Mouse (Mus musculus) right cerebral cortex, postnatal 25 days (tissue): ENCODE measurements around the gene Man2a1.
"Not testable (repeated sequence)": the region's sequence is repeated elsewhere in the genome, so short reads cannot be mapped to it uniquely, and the experiment has no call there.

ENCODE experiments used
- DNase-seq: peaks from one replicate; pipeline ENCODE4 v3.0.0; 2022

The Man2a1 gene

GRCm38 (mm10) chr17:64719760-64720159, 119.2 kb downstream of the Man2a1 start:
- no peak for DNase-seq

GRCm38 (mm10) chr17:64721112-64721511, 120.6 kb downstream of the Man2a1 start:
- DNase-seq = no peak

GRCm38 (mm10) chr17:64723162-64723561, 122.6 kb downstream of the Man2a1 start:
- DNase-seq = no peak

- no peak for DNase-seq
Measured at GRCm38 (mm10) chr17:64725214-64725613, 124.7 kb downstream of the Man2a1 start.

- DNase-seq = no peak
Measured at GRCm38 (mm10) chr17:64726032-64726431, 125.5 kb downstream of the Man2a1 start.

- DNase-seq = no peak
Measured at GRCm38 (mm10) chr17:64735492-64735891, 135.0 kb downstream of the Man2a1 start.

GRCm38 (mm10) chr17:64737918-64738317, 137.4 kb downstream of the Man2a1 start:
- no peak for DNase-seq

GRCm38 (mm10) chr17:64739129-64739528, 138.6 kb downstream of the Man2a1 start:
- no peak for DNase-seq

- DNase-seq = no peak
Measured at GRCm38 (mm10) chr17:64742715-64743605, 142.4 kb downstream of the Man2a1 start.

GRCm38 (mm10) chr17:64743606-64744300, 143.2 kb downstream of the Man2a1 start:
- DNase-seq = no peak

- no peak for DNase-seq
Measured at GRCm38 (mm10) chr17:64746637-64747225, 146.2 kb downstream of the Man2a1 start.

- DNase-seq = no peak
Measured at GRCm38 (mm10) chr17:64747461-64747860, 146.9 kb downstream of the Man2a1 start.

- no peak for DNase-seq
Measured at GRCm38 (mm10) chr17:64748131-64748530, 147.6 kb downstream of the Man2a1 start.

GRCm38 (mm10) chr17:64749146-64749545, 148.6 kb downstream of the Man2a1 start:
- DNase-seq = no peak

- no peak for DNase-seq
Measured at GRCm38 (mm10) chr17:64751249-64751648, 150.7 kb downstream of the Man2a1 start.

GRCm38 (mm10) chr17:64752126-64753019, 151.8 kb downstream of the Man2a1 start:
- no peak for DNase-seq

- DNase-seq = no peak
Measured at GRCm38 (mm10) chr17:64753507-64753906, 153.0 kb downstream of the Man2a1 start.

- no peak for DNase-seq
Measured at GRCm38 (mm10) chr17:64754142-64754863, 153.8 kb downstream of the Man2a1 start.

GRCm38 (mm10) chr17:64755191-64755590, 154.7 kb downstream of the Man2a1 start:
- DNase-seq = no peak

- not testable (repeated sequence) for DNase-seq
Measured at GRCm38 (mm10) chr17:64762651-64763050, 162.1 kb downstream of the Man2a1 start.

GRCm38 (mm10) chr17:64763491-64763890, 163.0 kb downstream of the Man2a1 start:
- no peak for DNase-seq
